Mouse (Mus musculus) limb, embryonic 10.5 days (tissue): ENCODE data around the gene Jak2. TPM values are rescaled to one million over a fixed set of nuclear protein-coding genes. Genes with fewer than 3 reads are reported as not detected.

Source experiments
- DNase-seq: peaks from one replicate; pipeline ENCODE4 v3.0.0-alpha.2; 2017; ENCODE audit warnings: low spot score
- H3K27ac ChIP-seq: fragments of 300-500 bp; sonication (generic); 2 replicates; pipeline ENCODE4 v1.5.1; 2016; ENCODE audit warnings: mild to moderate bottlenecking
- H3K27me3 ChIP-seq: fragments of 300-500 bp; sonication (generic); 2 replicates; pipeline ENCODE4 v1.6.1; 2016; ENCODE audit warnings: low read depth, mild to moderate bottlenecking; ENCODE audit not compliant: poor library complexity, severe bottlenecking
- H3K36me3 ChIP-seq: fragments of 300-500 bp; sonication (generic); 2 replicates; pipeline ENCODE4 v1.6.1; 2016; ENCODE audit warnings: mild to moderate bottlenecking, moderate library complexity
- H3K4me1 ChIP-seq: fragments of 300-500 bp; sonication (generic); 2 replicates; pipeline ENCODE4 v1.6.1; 2016
- H3K4me3 ChIP-seq: fragments of 300-500 bp; sonication (generic); 2 replicates; pipeline ENCODE4 v1.5.1; 2016; ENCODE audit warnings: mild to moderate bottlenecking, moderate library complexity
- H3K9me3 ChIP-seq: fragments of 300-500 bp; sonication (generic); replicated peaks from 2 replicates; pipeline ENCODE4 v1.6.1; 2016; ENCODE audit warnings: mild to moderate bottlenecking
- WGBS: fragments of 180-500 bp; shearing (Covaris S2); methylation state at CpG from one replicate; pipeline ENCODE4 v1.1.7; 2016; 5-methylcytosine and 5-hydroxymethylcytosine counted together
- polyA plus RNA-seq: library from polyadenylated mRNA; unstranded; fragments of >200 nt; fragmentation: Nextera tagmentation; extraction: Ambion mirVana; gene quantifications from 2 replicates; pipeline ENCODE4 v1.2.1, GENCODE M21; 2016

Jak2 gene
- polyA plus RNA-seq, 1 experiment from 2014 or later, result 8.0 TPM

DNA sequence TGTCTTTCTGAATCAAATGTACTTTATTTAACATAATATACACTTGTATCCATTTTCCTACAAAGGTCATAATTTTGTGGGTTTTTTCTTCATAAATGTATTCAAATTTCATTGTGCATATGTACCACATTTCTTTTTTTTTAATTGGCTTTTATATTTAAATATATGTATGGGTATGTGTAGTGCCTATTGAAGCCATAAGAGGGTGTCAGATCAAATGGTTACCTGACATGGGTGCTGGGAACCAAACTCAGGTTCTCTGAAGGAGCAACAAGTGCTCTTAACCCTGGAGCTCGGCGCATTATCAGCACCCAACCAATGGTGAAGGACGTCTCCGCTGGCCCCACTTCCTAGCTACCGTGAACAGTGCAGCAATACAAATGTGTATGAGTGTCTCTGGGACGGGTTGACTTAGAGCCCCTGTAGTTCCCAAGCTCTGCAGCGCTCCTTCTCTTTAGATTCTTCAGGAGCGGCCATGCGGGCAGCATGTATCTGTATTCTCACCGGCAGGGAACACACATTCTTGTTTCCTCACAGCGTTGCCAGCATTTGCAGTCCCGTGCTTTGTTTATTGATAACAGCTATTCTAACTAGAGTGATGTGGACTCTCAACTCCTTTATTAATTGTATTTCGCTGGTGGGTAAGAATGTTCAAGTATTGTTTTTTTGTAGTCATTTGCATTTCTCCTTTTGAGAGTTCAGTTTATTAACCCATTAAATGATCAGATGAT, 75.4 kb downstream of the Jak2 start:
- DNase-seq, result no peak
- no peaks in the 10 kb centered on the region for H3K9me3 ChIP-seq
- 87% methylated on average over 13 of the region's 13 CpGs for whole genome bisulfite sequencing
- H3K27me3 ChIP-seq, result peaks cover 8% of the 10 kb centered on the region; the same call in 1 of the 2 replicates
- H3K4me1 ChIP-seq, result peaks cover 11% of the 10 kb centered on the region
- no peak overlapping the region for H3K4me3 ChIP-seq
- no peak overlapping the region for H3K27ac ChIP-seq
- H3K36me3 ChIP-seq, result no peaks in the 10 kb centered on the region

DNA sequence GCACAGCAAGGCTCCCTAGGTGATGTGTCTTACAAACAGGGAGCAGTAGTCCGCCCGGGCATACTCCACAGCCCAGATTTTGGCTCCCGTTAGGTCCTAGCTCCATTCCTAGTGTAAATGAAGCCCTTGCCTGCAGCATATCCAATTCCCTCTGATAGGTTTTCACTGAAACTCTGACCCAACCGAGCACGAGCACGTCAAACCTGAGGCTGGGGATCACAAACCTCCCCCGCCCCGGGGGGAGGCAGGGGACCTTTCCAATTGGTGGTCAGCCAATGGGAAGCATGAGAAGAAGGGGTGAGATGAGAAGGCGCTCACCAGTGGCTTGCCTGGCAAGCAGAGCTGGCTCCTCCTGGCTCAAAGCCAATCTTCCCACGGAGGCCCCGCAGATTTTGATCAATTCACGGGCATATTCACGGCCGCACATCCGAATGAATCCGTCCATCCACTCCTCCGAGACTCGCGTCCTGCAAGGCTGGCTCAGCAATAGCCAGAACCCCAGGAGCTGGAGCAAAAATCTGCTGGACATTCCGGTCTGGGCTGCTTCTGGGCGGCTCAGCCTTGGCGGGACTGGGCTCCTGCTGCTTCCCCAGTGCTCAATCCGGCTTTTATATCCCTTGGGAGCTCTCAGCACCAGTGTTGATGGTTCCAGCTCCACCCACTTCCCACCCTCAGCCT, 82.6 kb downstream of the Jak2 start, which contains the start of gene Rln1:
Gene Rln1, minus strand, starts transcription at position 603 of the 678 bp plus-strand sequence.
- WGBS, result 2% methylated on average over 23 of the region's 23 CpGs
- H3K27ac ChIP-seq, result peak within 1 kb of the TSS; percentile 80
- H3K4me1 ChIP-seq, result peaks cover 11% of the 10 kb centered on the region
- H3K4me3 ChIP-seq, result peak within 1 kb of the TSS; percentile 56
- H3K27me3 ChIP-seq, result peaks cover 10% of the 10 kb centered on the region; the same call in 1 of the 2 replicates
- DNase-seq, result peak; percentile 74
- no peaks in the 10 kb centered on the region for H3K9me3 ChIP-seq
- no peaks in the 10 kb centered on the region for H3K36me3 ChIP-seq

- Histone ChIP-seq H3K9me3 (no peaks in the 10 kb centered on the region), H3K27ac (no peak overlapping the region), H3K27me3 (peaks cover 10% of the 10 kb centered on the region; the same call in 1 of the 2 replicates), H3K4me1 (peaks cover 11% of the 10 kb centered on the region), H3K4me3 (no peak overlapping the region), H3K36me3 (no peaks in the 10 kb centered on the region)
- 82% methylated on average over 2 of the region's 2 CpGs for WGBS
- no peak for DNase-seq
Measured at GRCm38 (mm10) chr19:29336624-29337023, 85.0 kb downstream of the Jak2 start.

GRCm38 (mm10) chr19:29341029-29341428, 89.4 kb downstream of the Jak2 start:
- Histone ChIP-seq H3K9me3 (no peaks in the 10 kb centered on the region), H3K4me3 (no peak overlapping the region), H3K4me1 (no peaks in the 10 kb centered on the region), H3K27ac (no peak overlapping the region), H3K36me3 (no peaks in the 10 kb centered on the region), H3K27me3 (no peaks in the 10 kb centered on the region)
- WGBS, result 95% methylated on average over 4 of the region's 4 CpGs
- DNase-seq, result no peak

GRCm38 (mm10) chr19:29342281-29342680, 90.7 kb downstream of the Jak2 start:
- Histone ChIP-seq H3K27ac (no peak overlapping the region), H3K9me3 (no peaks in the 10 kb centered on the region), H3K4me3 (no peak overlapping the region), H3K36me3 (no peaks in the 10 kb centered on the region), H3K4me1 (no peaks in the 10 kb centered on the region), H3K27me3 (no peaks in the 10 kb centered on the region)
- 76% methylated on average over 6 of the region's 6 CpGs for WGBS
- DNase-seq, result no peak

GRCm38 (mm10) chr19:29344868-29345267, 93.2 kb downstream of the Jak2 start:
- Histone ChIP-seq H3K27me3 (no peaks in the 10 kb centered on the region), H3K36me3 (no peaks in the 10 kb centered on the region), H3K9me3 (no peaks in the 10 kb centered on the region), H3K4me3 (no peak overlapping the region), H3K27ac (no peak overlapping the region), H3K4me1 (no peaks in the 10 kb centered on the region)
- no peak for DNase-seq

DNA sequence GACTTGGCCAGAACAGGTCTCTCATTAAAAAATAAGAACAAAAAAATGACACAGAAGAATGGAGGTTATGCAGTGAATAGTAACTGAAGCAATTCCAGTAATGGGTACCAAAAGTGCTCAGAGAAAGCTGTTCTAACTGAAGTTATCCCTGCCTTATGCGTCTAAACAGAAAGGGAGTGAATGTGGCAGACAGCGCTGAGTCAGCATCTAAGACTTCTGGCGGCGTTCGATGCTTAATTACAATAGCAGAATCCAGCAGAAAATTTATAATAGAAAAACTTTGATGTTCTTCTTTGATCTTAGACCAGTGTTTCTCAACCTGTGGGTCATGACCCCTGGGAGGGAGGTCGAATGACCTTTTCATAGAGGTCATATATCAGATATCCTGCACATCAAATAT, 94.0 kb downstream of the Jak2 start:
- Histone ChIP-seq H3K9me3 (no peaks in the 10 kb centered on the region), H3K4me1 (no peaks in the 10 kb centered on the region), H3K36me3 (no peaks in the 10 kb centered on the region), H3K4me3 (no peak overlapping the region), H3K27ac (no peak overlapping the region), H3K27me3 (no peaks in the 10 kb centered on the region)
- 78% methylated on average over 6 of the region's 6 CpGs for WGBS
- DNase-seq, result no peak

DNA sequence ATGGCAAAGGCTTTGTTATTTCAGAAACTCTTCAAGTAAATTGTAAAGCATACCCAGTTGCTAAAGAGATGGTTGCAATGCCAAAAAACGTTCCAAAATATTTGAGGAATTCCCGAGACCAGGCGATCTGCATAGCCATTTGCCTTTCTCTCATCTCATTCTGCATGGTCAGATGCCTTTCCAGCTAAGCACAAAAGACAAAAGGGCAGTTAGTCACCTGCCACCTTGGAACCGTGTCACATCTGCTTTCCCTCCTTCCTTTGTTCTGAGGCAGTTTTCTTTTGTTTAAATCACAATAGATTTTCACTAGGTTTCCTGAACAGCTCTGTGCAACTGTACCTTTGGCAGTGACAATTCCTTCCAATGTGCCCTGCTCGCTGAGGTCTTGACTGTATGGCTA, 99.4 kb downstream of the Jak2 start:
- Histone ChIP-seq H3K9me3 (no peaks in the 10 kb centered on the region), H3K27ac (no peak overlapping the region), H3K4me1 (no peaks in the 10 kb centered on the region), H3K4me3 (no peak overlapping the region), H3K36me3 (no peaks in the 10 kb centered on the region), H3K27me3 (no peaks in the 10 kb centered on the region)
- 63% methylated on average over 5 of the region's 5 CpGs for WGBS
- DNase-seq, result no peak

GRCm38 (mm10) chr19:29354895-29355877, 103.6 kb downstream of the Jak2 start:
- H3K27me3 ChIP-seq, result no peaks in the 10 kb centered on the region
- peak; percentile 93 for DNase-seq
- no peaks in the 10 kb centered on the region for H3K9me3 ChIP-seq
- no peaks in the 10 kb centered on the region for H3K4me1 ChIP-seq
- no peaks in the 10 kb centered on the region for H3K36me3 ChIP-seq
- peak overlapping the region; percentile 50; the same call in 1 of the 2 replicates for H3K27ac ChIP-seq
- 5% methylated on average over 20 of the region's 20 CpGs for WGBS
- peak overlapping the region; percentile 48 for H3K4me3 ChIP-seq

DNA sequence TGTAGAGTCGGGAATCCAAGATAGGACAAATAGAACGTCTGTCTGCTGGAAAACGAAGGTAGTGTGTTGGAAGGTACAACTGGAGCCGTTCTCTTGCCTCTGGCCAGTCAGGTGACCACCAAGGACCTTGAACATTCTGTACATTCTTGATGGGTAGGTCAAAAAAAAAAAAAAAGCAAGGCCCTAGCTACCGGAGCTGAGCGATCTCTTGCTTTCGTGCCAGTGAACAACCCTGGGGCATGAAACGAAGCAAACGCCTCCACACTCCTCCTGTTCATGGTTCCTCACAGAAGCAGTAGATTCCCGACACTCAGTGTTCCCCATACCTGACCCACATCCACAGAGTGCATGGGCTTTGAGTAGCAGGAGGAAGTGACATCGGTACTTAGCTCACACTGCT, 104.7 kb downstream of the Jak2 start:
- Histone ChIP-seq H3K27me3 (no peaks in the 10 kb centered on the region), H3K9me3 (no peaks in the 10 kb centered on the region), H3K4me1 (peaks cover 4% of the 10 kb centered on the region), H3K36me3 (no peaks in the 10 kb centered on the region), H3K4me3 (no peak overlapping the region), H3K27ac (no peak overlapping the region)
- 87% methylated on average over 11 of the region's 11 CpGs for WGBS
- no peak for DNase-seq

- no peaks in the 10 kb centered on the region for H3K9me3 ChIP-seq
- no peak overlapping the region for H3K27ac ChIP-seq
- H3K4me3 ChIP-seq, result no peak overlapping the region
- DNase-seq, result no peak
- peaks cover 7% of the 10 kb centered on the region; the same call in 1 of the 2 replicates for H3K27me3 ChIP-seq
- H3K4me1 ChIP-seq, result peaks cover 15% of the 10 kb centered on the region
- 77% methylated on average over 5 of the region's 5 CpGs for WGBS
- no peaks in the 10 kb centered on the region for H3K36me3 ChIP-seq
Measured at GRCm38 (mm10) chr19:29360251-29360650, 108.6 kb downstream of the Jak2 start.

DNA sequence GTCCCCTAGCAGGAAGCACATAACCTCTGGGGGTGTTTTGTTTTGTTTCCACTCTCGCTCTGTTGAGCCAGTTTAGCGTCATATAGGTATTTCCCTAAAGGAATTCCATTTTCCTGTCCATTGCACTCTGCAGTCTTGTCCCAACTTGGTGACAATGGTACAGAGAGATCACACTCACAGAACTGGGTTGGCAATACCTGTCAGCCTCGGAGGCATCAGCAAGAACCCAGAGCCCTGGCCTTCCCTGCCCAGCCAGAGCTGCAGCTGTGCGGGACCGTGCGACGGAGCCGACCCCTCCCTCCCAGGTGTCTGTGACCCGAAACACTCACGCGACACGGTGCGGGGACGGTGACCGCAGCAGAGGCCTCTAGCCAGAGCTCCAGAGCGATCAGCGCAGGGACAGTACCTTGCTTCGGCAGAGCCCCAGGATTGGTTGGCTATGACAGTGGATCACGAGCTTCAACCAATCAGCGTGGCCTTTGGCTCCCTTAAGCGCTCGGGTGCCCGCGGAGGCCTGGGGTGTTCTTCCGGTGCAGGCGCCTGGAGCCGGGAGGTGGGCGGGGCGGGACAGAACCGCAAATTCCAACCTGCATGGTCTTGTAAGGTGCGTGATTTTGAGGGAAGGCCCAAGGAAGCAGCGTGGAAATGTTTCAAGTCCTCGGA, 110.0 kb downstream of the Jak2 start:
- H3K36me3 ChIP-seq, result no peaks in the 10 kb centered on the region
- no peaks in the 10 kb centered on the region for H3K9me3 ChIP-seq
- peak; percentile 85 for DNase-seq
- peak overlapping the region; percentile 66 for H3K27ac ChIP-seq
- peaks cover 16% of the 10 kb centered on the region; the same call in 1 of the 2 replicates for H3K27me3 ChIP-seq
- 3% methylated on average over 33 of the region's 33 CpGs for WGBS
- peaks cover 15% of the 10 kb centered on the region for H3K4me1 ChIP-seq
- H3K4me3 ChIP-seq, result peak overlapping the region; percentile 62
